Mouse (Mus musculus) heart, embryonic 11.5 days (tissue): Measurements from ENCODE around the gene Mff. TPM values are rescaled to one million over a fixed set of nuclear protein-coding genes. Genes with fewer than 3 reads are reported as not detected.

Source experiments
- ATAC-seq: fragments of 200-750 bp; cut with Nextera tagmentation; replicated peaks from 2 replicates; pipeline ENCODE4 v1.8.0; 2017; ENCODE audit warnings: moderate library complexity; ENCODE audit not compliant: insufficient number of reproducible peaks, low FRiP score, low TSS enrichment
- H3K27ac ChIP-seq: fragments of 300-500 bp; sonication (generic); 2 replicates; pipeline ENCODE4 v1.5.1; 2014; ENCODE audit warnings: mild to moderate bottlenecking, low read depth, low read length
- H3K27me3 ChIP-seq: fragments of 300-500 bp; sonication (generic); 2 replicates; pipeline ENCODE4 v1.6.1; 2014; ENCODE audit warnings: mild to moderate bottlenecking, low read length, mixed read lengths; ENCODE audit not compliant: control insufficient read depth, insufficient read depth
- H3K36me3 ChIP-seq: fragments of 300-500 bp; sonication (generic); 2 replicates; pipeline ENCODE4 v1.6.1; 2014; ENCODE audit warnings: mild to moderate bottlenecking, low read length, moderate library complexity, mixed read lengths; ENCODE audit not compliant: control insufficient read depth, insufficient read depth
- H3K4me1 ChIP-seq: fragments of 300-500 bp; sonication (generic); 2 replicates; pipeline ENCODE4 v1.6.1; 2014; ENCODE audit warnings: low read length; ENCODE audit not compliant: control insufficient read depth, insufficient read depth
- H3K4me2 ChIP-seq: fragments of 300-500 bp; sonication (generic); 2 replicates; pipeline ENCODE4 v1.6.1; 2014; ENCODE audit warnings: mild to moderate bottlenecking, moderate library complexity
- H3K4me3 ChIP-seq: fragments of 300-500 bp; sonication (generic); 2 replicates; pipeline ENCODE4 v1.5.1; 2014; ENCODE audit warnings: low read depth, low read length
- H3K9ac ChIP-seq: fragments of 300-500 bp; sonication (generic); 2 replicates; pipeline ENCODE4 v1.6.1; 2014; ENCODE audit warnings: mild to moderate bottlenecking, low read depth, low read length, moderate library complexity
- H3K9me3 ChIP-seq: fragments of 300-500 bp; sonication (generic); replicated peaks from 2 replicates; pipeline ENCODE4 v1.6.1; 2016; ENCODE audit warnings: low read length; ENCODE audit not compliant: control insufficient read depth
- WGBS: fragments of 180-500 bp; shearing (Covaris S2); extraction: QIAGEN DNeasy Blood & Tissue Kit; methylation state at CpG from one replicate; pipeline ENCODE4 v1.1.7; 2014; ENCODE audit not compliant: insufficient replicate concordance; 5-methylcytosine and 5-hydroxymethylcytosine counted together
- polyA plus RNA-seq: library from polyadenylated mRNA; unstranded; fragments of >200 nt; fragmentation: Nextera tagmentation; extraction: Ambion mirVana; gene quantifications from 2 replicates; pipeline ENCODE4 v1.2.1, GENCODE M21; 2014

Gene Mff
- polyA plus RNA-seq, 1 experiment from 2014 or later: 220 TPM

DNA sequence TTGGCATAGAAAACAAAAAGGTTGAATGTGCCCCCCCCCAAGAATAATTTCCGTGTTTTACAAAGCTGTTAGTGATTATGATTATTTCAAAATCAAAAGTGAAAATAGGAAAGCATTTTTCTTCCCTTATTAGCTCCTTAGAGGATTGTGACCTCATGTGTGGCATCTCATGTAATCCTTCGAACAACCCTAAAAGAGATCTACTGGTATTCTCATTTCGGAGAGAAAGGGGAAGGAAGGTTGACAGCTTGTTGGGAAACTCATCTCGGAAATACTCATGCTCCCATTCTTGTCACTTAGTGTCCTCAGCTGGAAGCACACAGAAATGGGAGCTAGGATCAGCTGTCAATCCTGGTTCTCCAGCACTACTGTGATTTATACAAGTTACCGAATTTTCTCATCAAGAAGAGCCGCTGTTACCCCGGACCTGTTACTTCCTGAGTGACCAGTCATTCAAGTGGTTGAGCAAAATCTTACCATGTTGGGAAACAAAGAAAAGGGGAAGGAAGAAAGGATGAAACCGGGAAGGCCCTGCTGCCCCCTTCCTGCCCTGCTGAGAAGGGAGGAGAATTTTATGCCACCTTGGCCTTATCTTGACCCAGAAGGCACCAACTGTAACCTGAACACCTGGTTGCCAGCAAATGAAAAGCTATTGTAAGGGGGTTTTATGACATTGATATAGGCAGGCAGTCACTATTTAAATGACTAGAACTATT, 36.9 kb downstream of the Mff start:
- Histone ChIP-seq H3K27ac (no peak overlapping the region), H3K9me3 (no peaks in the 10 kb centered on the region), H3K4me2 (no peak overlapping the region), H3K9ac (no peak overlapping the region), H3K4me1 (no peaks in the 10 kb centered on the region), H3K4me3 (no peak overlapping the region), H3K36me3 (peaks cover 5% of the 10 kb centered on the region; the same call in 1 of the 2 replicates), H3K27me3 (no peaks in the 10 kb centered on the region)
- 89% methylated on average over 8 of the region's 8 CpGs for WGBS
- no peak for ATAC-seq

DNA sequence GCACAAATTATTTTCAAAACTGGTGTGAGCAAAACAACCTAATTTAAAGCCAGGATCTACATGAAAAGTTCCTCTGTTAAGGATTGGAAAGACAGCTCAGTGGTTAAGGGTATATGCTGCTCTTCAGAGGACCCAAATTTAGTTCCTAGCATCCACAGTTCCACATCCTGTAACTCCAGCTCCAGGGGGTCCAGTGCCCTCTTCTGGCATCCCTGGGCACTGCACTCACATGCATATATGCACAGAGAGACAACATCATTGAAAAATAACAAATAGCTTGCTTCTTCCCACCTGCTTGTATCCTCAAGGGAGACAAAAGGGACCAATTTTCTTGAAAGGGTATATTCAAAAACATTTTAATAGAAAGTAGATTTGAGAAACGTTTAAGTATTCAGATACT, 37.6 kb downstream of the Mff start:
- H3K27me3 ChIP-seq: no peaks in the 10 kb centered on the region
- H3K9ac ChIP-seq: no peak overlapping the region
- no peak overlapping the region for H3K27ac ChIP-seq
- H3K36me3 ChIP-seq: peaks cover 5% of the 10 kb centered on the region; the same call in 1 of the 2 replicates
- ATAC-seq: no peak
- WGBS: 82% methylated on average over 1 of the region's 1 CpGs
- no peaks in the 10 kb centered on the region for H3K4me1 ChIP-seq
- H3K9me3 ChIP-seq: no peaks in the 10 kb centered on the region
- no peak overlapping the region for H3K4me2 ChIP-seq
- H3K4me3 ChIP-seq: no peak overlapping the region

DNA sequence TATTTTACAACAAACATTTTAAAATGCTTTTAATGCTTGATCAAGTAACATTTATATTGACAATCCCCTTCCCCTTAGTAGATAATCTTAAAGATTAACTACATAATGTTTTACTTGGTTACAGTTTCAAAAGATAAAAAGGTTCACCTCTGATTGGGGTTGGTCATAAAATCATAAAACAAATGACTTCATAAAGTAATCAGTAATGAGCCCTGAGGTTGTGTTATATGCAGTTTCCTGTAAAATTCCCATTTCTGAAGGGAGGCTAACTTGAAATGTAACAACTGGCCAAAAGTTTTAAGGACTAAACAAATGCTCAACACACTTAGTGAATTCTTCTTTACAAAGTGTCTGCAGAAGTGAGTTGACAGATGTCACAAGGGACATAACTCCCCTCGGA, 41.5 kb downstream of the Mff start:
- Histone ChIP-seq H3K27me3 (no peaks in the 10 kb centered on the region), H3K36me3 (0 out of 2 replicates have a peak, but pooled peaks cover 2% of the 10 kb centered on the region), H3K4me3 (no peak overlapping the region), H3K27ac (no peak overlapping the region), H3K9ac (no peak overlapping the region), H3K4me1 (no peaks in the 10 kb centered on the region), H3K9me3 (no peaks in the 10 kb centered on the region), H3K4me2 (no peak overlapping the region)
- ATAC-seq: no peak
- 43% methylated on average over 1 of the region's 1 CpGs for WGBS

DNA sequence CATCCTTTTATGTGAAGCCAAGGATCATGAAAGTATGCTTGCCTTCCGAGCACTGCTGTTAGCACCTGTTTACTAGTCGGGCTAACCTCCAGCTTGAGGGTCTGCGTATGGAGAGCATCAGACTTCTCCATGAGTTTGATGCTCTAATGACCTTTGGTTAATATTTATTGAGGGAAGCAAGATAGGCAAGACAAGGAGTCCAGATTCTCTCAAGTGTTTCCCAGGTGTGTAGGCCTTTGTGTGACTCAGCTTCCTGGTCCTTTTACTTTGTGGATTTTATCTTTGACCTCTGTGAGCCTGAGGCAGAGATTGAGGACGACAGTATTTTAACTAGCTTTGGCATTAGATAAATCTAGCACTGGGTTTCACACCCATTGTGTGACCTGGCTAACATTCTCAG, 42.0 kb downstream of the Mff start:
- Histone ChIP-seq H3K4me1 (no peaks in the 10 kb centered on the region), H3K4me3 (no peak overlapping the region), H3K27ac (no peak overlapping the region), H3K4me2 (no peak overlapping the region), H3K9me3 (no peaks in the 10 kb centered on the region), H3K36me3 (0 out of 2 replicates have a peak, but pooled peaks cover 2% of the 10 kb centered on the region), H3K27me3 (no peaks in the 10 kb centered on the region), H3K9ac (no peak overlapping the region)
- WGBS: 52% methylated on average over 4 of the region's 4 CpGs
- ATAC-seq: no peak

DNA sequence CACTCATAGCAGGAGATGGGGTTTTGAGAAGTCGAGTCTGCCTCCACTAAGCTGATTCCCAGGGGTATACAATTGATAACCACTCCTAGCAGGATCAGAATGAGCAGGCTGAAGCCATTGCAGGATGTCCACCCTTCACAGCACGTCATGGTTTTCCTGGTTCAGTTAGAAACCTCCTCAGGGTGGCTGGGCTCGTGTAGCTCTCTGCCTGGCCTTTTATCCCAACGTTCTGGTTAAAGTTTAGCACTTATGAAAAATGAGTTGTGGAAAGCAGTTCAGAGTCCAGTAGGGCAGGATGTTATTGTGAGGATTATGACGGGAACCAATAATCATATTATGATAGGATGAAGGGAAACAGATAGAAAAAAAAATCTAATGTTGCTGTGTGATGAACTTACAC, 43.6 kb downstream of the Mff start, which contains the start of gene Tm4sf20:
Tm4sf20 (minus strand) TSS at position 193 of the 400 bp plus-strand sequence.
- no peak for ATAC-seq
- Histone ChIP-seq H3K9me3 (no peaks in the 10 kb centered on the region), H3K27me3 (no peaks in the 10 kb centered on the region), H3K27ac (no peak within 1 kb of the TSS), H3K4me1 (no peaks in the 10 kb centered on the region; the same call in 1 of the 2 replicates), H3K4me2 (no peak within 1 kb of the TSS), H3K36me3 (no peaks in the 10 kb centered on the region), H3K9ac (no peak within 1 kb of the TSS), H3K4me3 (no peak within 1 kb of the TSS)
- 59% methylated on average over 5 of the region's 5 CpGs for WGBS

DNA sequence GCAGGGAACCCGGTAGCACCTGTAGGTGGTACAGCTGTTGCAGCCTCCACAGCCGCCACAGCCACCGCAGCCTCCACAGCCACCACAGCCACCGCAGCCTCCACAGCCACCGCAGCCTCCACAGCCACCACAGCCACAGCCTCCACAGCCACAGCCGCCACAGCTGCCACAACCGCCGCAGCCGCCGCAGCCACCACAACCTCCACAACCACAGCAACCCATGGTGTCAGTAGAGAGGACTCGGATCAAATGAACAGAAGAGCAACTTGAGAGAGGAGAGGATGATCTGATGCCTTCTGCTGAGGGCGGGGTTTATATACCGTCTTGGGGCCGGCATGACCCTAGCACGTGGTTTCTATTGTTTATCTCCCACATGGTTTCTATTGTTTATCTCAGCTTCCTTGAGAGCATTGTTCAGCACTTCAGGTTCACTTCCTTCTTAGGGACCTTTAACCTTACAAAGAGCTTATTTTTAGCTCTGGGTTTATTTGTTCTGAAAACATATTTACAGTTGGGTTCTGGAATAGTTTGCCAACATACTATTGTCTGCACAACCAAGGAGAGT, 46.4 kb downstream of the Mff start, which contains the start of gene Gm47791:
Gm47791 (minus strand) TSS at position 222 of the 565 bp plus-strand sequence.
- no peak within 1 kb of the TSS for H3K4me2 ChIP-seq
- 82% methylated on average over 15 of the region's 15 CpGs for WGBS
- ATAC-seq: no peak

DNA sequence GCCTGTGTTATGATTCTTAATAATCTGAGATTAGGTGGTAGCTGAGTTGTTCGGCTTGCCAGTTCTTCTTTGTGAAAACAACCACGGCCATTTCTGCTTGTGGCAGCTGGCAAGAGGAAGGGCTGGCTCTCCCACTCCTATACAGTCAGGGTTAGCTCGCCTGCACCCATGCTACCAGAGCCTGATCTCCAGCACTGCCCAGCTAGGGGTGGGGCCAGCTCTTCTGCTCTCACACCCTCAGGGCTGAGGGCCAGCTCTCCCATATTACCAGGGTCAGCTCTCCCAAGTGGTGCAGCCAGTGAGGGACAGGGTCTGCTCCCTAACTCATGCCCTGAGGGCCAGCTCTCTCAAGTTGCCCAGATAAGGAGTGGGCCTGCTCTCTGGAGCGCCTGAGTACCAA, 47.7 kb downstream of the Mff start:
- H3K27ac ChIP-seq: no peak overlapping the region
- WGBS: 77% methylated on average over 4 of the region's 4 CpGs

More for the DNA sequence above, 46.4 kb downstream of the Mff start, which contains the start of gene Gm47791:
- no peak within 1 kb of the TSS for H3K9ac ChIP-seq
- H3K36me3 ChIP-seq: no peaks in the 10 kb centered on the region
- H3K9me3 ChIP-seq: no peaks in the 10 kb centered on the region
- no peak within 1 kb of the TSS for H3K4me3 ChIP-seq
- no peak within 1 kb of the TSS for H3K27ac ChIP-seq
- no peaks in the 10 kb centered on the region for H3K27me3 ChIP-seq
- H3K4me1 ChIP-seq: no peaks in the 10 kb centered on the region; the same call in 1 of the 2 replicates

DNA sequence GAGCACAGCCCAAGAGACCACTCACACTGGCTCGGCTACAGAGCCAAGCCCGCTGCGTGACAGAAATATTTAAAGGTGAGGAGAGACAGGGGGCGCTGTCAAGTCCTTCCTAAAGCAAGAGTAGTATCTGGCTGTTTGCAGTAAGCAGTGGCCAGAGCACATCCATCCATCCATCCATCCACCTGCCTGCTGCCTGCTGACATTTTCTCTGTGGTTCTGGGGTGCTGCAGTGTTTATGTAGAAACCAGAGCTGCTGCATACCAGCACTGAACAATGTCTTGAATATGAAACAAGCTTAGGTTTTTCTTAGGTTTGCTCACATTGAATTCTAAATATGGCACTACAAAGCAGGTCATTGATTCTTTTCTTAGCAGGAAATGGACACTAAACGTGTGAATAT, 48.5 kb downstream of the Mff start:
- WGBS: 64% methylated on average over 5 of the region's 5 CpGs
- H3K9ac ChIP-seq: no peak overlapping the region
- no peaks in the 10 kb centered on the region; the same call in 1 of the 2 replicates for H3K4me1 ChIP-seq
- no peak overlapping the region for H3K4me2 ChIP-seq
- H3K27me3 ChIP-seq: no peaks in the 10 kb centered on the region
- H3K9me3 ChIP-seq: no peaks in the 10 kb centered on the region
- ATAC-seq: no peak
- no peaks in the 10 kb centered on the region for H3K36me3 ChIP-seq
- no peak overlapping the region for H3K4me3 ChIP-seq
- H3K27ac ChIP-seq: no peak overlapping the region

More for the DNA sequence above, 47.7 kb downstream of the Mff start:
- Histone ChIP-seq H3K4me1 (no peaks in the 10 kb centered on the region; the same call in 1 of the 2 replicates), H3K4me2 (no peak overlapping the region), H3K4me3 (no peak overlapping the region), H3K9ac (no peak overlapping the region), H3K36me3 (no peaks in the 10 kb centered on the region), H3K9me3 (no peaks in the 10 kb centered on the region), H3K27me3 (no peaks in the 10 kb centered on the region)
- no peak; the same call in 1 of the 2 replicates for ATAC-seq
